Mouse (Mus musculus): ENCODE measurements around the gene Serf1. TPM values are rescaled to one million over a fixed set of nuclear protein-coding genes. Genes with fewer than 3 reads are reported as not detected.
"Not testable (repeated sequence)": the region's sequence is repeated elsewhere in the genome, so short reads cannot be mapped to it uniquely, and the experiment has no call there.

The Serf1 gene
- polyA plus RNA-seq, 1 experiment from 2014 or later: 2.5 TPM

DNA sequence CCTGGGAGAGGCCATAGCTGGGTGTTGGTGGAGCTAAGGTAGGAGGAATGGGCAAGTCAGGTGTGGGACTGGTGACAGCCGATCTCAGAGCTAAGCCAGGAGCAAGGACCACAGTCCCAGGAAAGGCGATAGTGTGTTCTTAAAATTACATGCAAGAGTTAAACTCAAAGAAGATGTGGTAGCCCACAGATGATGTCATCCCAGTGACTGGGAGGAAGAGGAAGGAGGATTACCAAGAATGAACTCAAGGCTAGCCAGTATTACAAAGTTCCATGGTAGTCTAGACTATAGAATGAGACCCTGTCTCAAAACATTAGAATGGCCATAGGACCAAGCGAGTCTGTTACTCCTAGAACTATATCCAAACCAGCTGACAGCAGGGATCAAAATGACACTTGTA, 48.8 kb downstream of the Serf1 start:
- WGBS (ENCODE audit: missing documents): 71% methylated on average over 3 of the region's 3 CpGs
- H3K27ac ChIP-seq: 0 out of 2 replicates have a peak overlapping the region, but pooled peaks have one; percentile 4

GRCm38 (mm10) chr13:100161171-100161870, 53.5 kb downstream of the Serf1 start:
- not testable (repeated sequence) for H3K27ac ChIP-seq; H3K4me3 ChIP-seq (ENCODE audit: inconsistent target)
- Histone ChIP-seq H3K36me3 (ENCODE audit: inconsistent target) (peaks cover 45% of the 10 kb centered on the region), H3K79me2 (ENCODE audit: inconsistent target) (peaks cover 12% of the 10 kb centered on the region; the same call in 1 of the 2 replicates)
- WGBS (ENCODE audit: missing documents): 97% methylated on average over 9 of the region's 11 CpGs

More for the DNA sequence above, 48.8 kb downstream of the Serf1 start:
- Histone ChIP-seq H3K4me3 (ENCODE audit: inconsistent target) (no peak overlapping the region), H3K79me2 (ENCODE audit: inconsistent target) (peaks cover 19% of the 10 kb centered on the region; the same call in 1 of the 2 replicates), H3K36me3 (ENCODE audit: inconsistent target) (peaks cover 13% of the 10 kb centered on the region; the same call in 1 of the 2 replicates)

DNA sequence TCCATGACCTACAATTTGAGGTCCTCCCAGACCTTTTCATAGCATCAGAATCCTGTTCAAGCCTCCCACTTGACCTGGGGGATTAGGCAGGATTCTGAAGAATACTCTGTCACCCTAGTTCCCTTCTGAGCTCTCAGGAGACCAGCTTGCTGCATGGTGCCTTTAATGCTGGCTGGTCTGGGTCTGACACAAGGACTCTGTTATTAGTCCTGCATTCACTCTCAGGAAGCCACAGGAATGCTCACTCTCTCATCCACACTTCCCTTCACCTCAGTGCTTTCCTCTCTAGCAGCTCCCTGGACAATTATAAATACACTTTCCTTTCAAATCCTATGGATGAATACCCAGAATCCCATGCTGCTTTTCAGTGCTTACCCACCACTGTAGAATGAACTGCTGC, 54.7 kb downstream of the Serf1 start:
- not testable (repeated sequence) for H3K4me3 ChIP-seq (ENCODE audit: inconsistent target); H3K79me2 ChIP-seq (ENCODE audit: inconsistent target); H3K27ac ChIP-seq
- peaks cover 55% of the 10 kb centered on the region for H3K36me3 ChIP-seq (ENCODE audit: inconsistent target)

Other genes with a start within 250 kb of the Serf1 start
- gene Cartpt, start 206.9 kb upstream of the Serf1 start, polyA plus RNA-seq (2018): not detected in 3 replicates
- gene Mccc2, start 92.4 kb upstream of the Serf1 start, polyA plus RNA-seq (2018): 7.1 to 11.1 TPM (median 9.5 TPM) in 3 replicates
- 9.3 to 14.3 TPM (median 13.0 TPM) in 3 replicates for gene Bdp1, start 3.9 kb upstream of the Serf1 start, polyA plus RNA-seq (2018)
- 17.2 to 68.0 TPM (median 31.3 TPM) in 3 replicates for gene Smn1, start 16.8 kb downstream of the Serf1 start, polyA plus RNA-seq (2018)
- gene Naip2, start 94.1 kb downstream of the Serf1 start, polyA plus RNA-seq (2018): 24.5 to 39.3 TPM (median 28.2 TPM) in 3 replicates
- gene Naip5, start 138.3 kb downstream of the Serf1 start, polyA plus RNA-seq (2018): 8.1 to 17.5 TPM (median 13.2 TPM) in 3 replicates
- 6.3 to 10.1 TPM (median 7.9 TPM) in 3 replicates for gene Naip6, start 209.7 kb downstream of the Serf1 start, polyA plus RNA-seq (2018)